Comparison of ENCODE assay signal across 9 mouse cellular contexts in genomic region chr8:93599776-93600175, GRCm38 (mm10).
DNase-seq lines count a peak whose midpoint lies in the region; ATAC-seq and TF ChIP-seq lines count a peak whose summit lies in the region.
"Had no signal": no experiment of that assay in that cellular context is flagged by ENCODE, and none has a peak within 500 bp of the region (broad histone marks: within the 10 kb centered on the region; RNA-seq: fewer than 3 reads in every experiment).

No protein-coding gene starts in this region.

- no peak overlapping the region for H3K9ac ChIP-seq in intestine, embryonic 16.5 days (ENCODE audit: low read depth, low read length)
- no peak overlapping the region for H3K9ac ChIP-seq in stomach, embryonic 15.5 days

- intact Hi-C loops in left cerebral cortex, postnatal 25 days (cut with DNase I), result loop anchor here (10.0 kb wide), 1 partner anchor 605 kb away; no protein-coding TSS in a partner anchor

- no peak overlapping the region for H3K4me2 ChIP-seq in intestine, embryonic 16.5 days (ENCODE audit: low read depth, low read length)
- H3K4me2 ChIP-seq in stomach, embryonic 15.5 days, result no peak overlapping the region

- peak; percentile 14 to 15 for DNase-seq in lung, adult 18-20 months
- no peak for DNase-seq in lung, adult 2 months
- DNase-seq in gastrocnemius, postnatal 10 days, result peak; percentile 26
- no peak for DNase-seq in left cerebral cortex, postnatal 25 days (ENCODE audit: low spot score in 2 of 2)
- no peak for DNase-seq in urinary bladder, postnatal 14 days (ENCODE audit: low spot score)

- H3K4me1 ChIP-seq in lung, adult 2 months (ENCODE audit: control insufficient read depth, insufficient read depth, low read length), result no peaks in the 10 kb centered on the region
- no peaks in the 10 kb centered on the region for H3K4me1 ChIP-seq in intestine, embryonic 16.5 days (ENCODE audit: control insufficient read depth, insufficient read depth, low read length)
- no peaks in the 10 kb centered on the region for H3K4me1 ChIP-seq in stomach, embryonic 15.5 days

- H3K27ac ChIP-seq in intestine, embryonic 16.5 days (ENCODE audit: low read length), result no peak overlapping the region; the same call in 1 of the 2 replicates
- H3K27ac ChIP-seq in stomach, embryonic 15.5 days, result peak overlapping the region; percentile 71; the same call in 1 of the 2 replicates
- H3K27ac ChIP-seq: macrophage had no signal

- H3K9me3 ChIP-seq in intestine, embryonic 16.5 days (ENCODE audit: control insufficient read depth, low read length), result no peaks in the 10 kb centered on the region
- no peaks in the 10 kb centered on the region for H3K9me3 ChIP-seq in stomach, embryonic 15.5 days

- H3K4me3 ChIP-seq in lung, adult 2 months (replicated peaks; ENCODE audit: extremely low read depth, low read depth, low read length), result no peak overlapping the region
- no peak overlapping the region for H3K4me3 ChIP-seq in intestine, embryonic 16.5 days (ENCODE audit: low read length)
- H3K4me3 ChIP-seq in stomach, embryonic 15.5 days (replicated peaks), result no peak overlapping the region

- TF ChIP-seq POLR2A in lung, adult 2 months (IDR thresholded peaks at IDR 0.05; ENCODE audit: borderline replicate concordance, extremely low read depth, low read depth, low read length), result no peak

- no peaks in the 10 kb centered on the region for H3K36me3 ChIP-seq in intestine, embryonic 16.5 days (ENCODE audit: control insufficient read depth, insufficient read depth, low read length)
- no peaks in the 10 kb centered on the region for H3K36me3 ChIP-seq in stomach, embryonic 15.5 days

- peak; percentile 62 for ATAC-seq in intestine, embryonic 16.5 days
- ATAC-seq in stomach, embryonic 15.5 days (ENCODE audit: insufficient read depth, low FRiP score, low read depth), result no peak
- ATAC-seq: Patski had no signal

- 41% methylated on average over 8 of the region's 8 CpGs for WGBS in lung, adult 2 months
- 37% methylated on average over 8 of the region's 8 CpGs for WGBS in intestine, embryonic 16.5 days
- WGBS in stomach, embryonic 15.5 days, result 37% methylated on average over 8 of the region's 8 CpGs

- TF ChIP-seq CTCF in lung, adult 2 months (IDR thresholded peaks at IDR 0.05; ENCODE audit: insufficient read depth, low read length), result no peak

- no peaks in the 10 kb centered on the region for H3K27me3 ChIP-seq in intestine, embryonic 16.5 days (replicated peaks; ENCODE audit: control insufficient read depth, insufficient read depth, low read length)
- no peaks in the 10 kb centered on the region for H3K27me3 ChIP-seq in stomach, embryonic 15.5 days (replicated peaks)

Comparison
In these comparisons a context has a peak if more than half of its experiments do, and no peak if none do; other contexts are left out.
1. DNase-seq: peak in lung, adult 18-20 months (2 of 2) and gastrocnemius, postnatal 10 days (single experiment); none in lung, adult 2 months (single experiment), left cerebral cortex, postnatal 25 days (0 of 2) and urinary bladder, postnatal 14 days (single experiment).